Mouse (Mus musculus) adrenal gland, postnatal 25 days (tissue): Measurements from ENCODE around the gene Degs2. TPM values are rescaled to one million over a fixed set of nuclear protein-coding genes. Genes with fewer than 3 reads are reported as not detected.

Experiments used
- DNase-seq: peaks from one replicate; pipeline ENCODE4 v3.0.0; 2021; ENCODE audit warnings: mixed read lengths
- microRNA-seq, 2 experiments: library from miRNA; unstranded; fragments of <30 nt; microRNA quantifications; one replicate each; pipeline ENCODE4 v1.2.0; 2021
- total RNA-seq: library from RNA; stranded (reverse); gene quantifications from 2 replicates; pipeline ENCODE4 v1.2.3, GENCODE M21; 2021

The Degs2 gene
- total RNA-seq, 1 experiment from 2014 or later, result not detected

DNA sequence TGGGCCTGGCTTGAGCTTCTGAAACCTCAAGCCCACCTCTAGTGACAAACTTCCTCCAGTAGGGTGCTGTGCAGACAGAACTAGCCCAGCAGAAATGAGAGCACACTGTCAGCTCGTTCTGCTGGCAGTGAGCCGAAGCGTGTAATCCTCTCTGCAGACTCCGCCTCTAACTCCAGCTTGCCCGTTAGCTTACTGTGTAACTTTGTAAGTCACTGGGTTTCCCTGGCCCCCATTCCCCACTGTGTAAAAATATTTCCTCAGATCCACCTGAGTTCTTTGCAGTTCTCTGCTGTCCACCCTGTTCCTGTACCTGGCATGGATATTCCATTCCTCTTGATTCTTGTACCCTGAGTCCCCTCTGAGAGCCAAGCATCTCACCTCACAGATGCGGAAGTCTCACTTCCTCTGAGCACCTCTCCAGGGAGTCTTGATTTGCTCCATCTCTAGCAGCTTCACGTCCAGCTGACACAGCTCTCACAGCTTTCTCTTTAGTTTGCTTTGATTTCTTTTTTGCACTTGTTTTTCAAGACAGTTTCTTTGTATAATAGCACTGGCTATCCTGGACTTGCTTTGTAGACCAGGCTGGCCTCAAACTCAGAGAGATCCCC, 51.0 kb downstream of the Degs2 start:
- peak; percentile 16 for DNase-seq

DNA sequence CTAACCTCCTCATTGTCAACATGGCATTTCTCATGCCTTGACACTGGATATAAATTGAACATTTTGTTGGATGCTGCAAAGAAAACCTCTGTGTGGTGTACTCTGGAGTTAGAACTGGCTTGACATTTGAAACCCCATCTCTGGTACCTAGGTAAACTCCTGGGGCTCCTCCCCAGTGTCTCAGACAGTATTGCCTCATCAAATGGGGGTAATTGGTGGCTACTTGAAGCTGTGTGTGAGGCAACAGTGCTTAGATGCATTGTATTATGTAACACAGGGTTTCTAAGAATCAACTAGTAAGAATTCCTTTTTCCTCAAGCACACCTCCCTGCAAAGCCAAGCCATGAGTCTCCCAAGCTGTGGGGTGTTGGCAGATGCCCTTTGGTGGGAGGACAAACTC, 54.3 kb downstream of the Degs2 start:
- no peak for DNase-seq

DNA sequence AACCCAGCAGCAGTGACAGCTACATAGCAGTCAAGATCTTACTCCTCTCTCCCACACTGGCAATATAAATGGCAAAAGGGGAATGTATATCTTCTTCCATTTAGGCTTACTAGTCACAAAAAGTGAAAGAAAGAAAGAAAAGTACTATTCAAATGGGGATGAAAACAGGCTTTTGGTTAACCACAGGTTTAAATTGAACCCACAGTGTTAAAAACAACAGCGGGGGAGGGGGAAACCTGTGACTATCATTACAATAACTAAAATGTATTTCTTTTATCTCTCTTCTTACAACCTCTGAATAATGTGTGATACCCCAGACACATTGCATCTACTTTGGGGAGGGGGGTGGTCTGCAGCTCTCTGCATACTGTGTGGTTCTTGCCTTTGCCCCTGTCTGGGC, 55.9 kb downstream of the Degs2 start:
- DNase-seq, result no peak

DNA sequence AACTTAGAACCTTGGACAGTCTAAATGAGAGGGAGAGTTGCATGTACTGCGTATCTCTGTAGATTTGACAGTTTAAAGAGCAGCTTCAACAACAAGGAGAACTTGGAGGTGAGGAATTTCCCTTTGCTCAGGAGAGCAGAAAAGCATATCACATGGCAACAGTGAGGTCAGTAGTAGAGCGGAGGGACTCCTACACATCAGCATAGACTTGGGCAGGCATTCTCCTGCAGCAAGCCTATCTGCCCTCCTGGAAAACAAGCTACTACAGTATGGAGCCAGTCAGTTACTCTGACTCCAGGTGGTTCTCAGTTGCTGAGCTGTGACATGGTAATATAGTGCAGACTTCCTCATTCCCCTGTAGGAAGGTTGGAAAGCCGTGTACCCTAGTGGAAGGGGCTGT, 60.1 kb downstream of the Degs2 start:
- no peak for DNase-seq

DNA sequence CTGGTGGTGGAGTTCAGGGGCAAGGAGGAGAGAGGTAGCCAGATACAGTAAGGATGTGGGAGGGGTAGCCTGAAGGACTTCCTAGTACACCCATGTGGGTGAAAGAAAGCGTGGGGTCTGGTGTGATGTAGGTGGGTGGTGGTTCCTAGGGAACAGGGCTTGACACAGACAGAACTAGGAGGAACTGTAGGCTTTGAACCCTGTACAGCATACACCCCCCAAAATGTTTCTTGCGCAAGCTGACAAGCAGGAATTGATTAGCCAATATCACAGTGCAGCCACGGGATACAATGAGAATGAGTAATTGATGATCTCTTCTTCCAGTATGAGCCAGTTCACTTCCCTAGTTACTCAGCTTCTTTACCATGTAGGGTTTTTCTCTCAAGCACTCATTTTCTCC, 63.0 kb downstream of the Degs2 start:
- no peak for DNase-seq

DNA sequence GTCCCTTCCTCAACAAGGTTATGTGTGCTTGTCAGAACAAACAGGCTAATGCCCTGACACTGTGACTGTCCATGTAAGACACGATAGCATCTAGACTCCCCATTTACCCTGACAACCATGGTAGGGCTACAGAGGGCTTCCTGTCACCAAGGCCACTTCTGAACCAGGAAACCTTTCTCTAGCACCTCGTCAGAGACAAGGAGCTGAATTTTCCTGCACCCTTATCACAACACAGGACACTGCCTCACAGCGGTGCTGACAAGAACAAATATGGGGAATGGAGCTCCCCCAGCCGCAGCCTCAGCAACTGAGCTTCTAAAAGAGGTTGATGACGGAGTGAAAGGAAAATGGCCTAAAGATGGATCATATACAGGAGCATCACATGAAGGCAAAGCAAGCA, 64.7 kb downstream of the Degs2 start:
- DNase-seq, result no peak

DNA sequence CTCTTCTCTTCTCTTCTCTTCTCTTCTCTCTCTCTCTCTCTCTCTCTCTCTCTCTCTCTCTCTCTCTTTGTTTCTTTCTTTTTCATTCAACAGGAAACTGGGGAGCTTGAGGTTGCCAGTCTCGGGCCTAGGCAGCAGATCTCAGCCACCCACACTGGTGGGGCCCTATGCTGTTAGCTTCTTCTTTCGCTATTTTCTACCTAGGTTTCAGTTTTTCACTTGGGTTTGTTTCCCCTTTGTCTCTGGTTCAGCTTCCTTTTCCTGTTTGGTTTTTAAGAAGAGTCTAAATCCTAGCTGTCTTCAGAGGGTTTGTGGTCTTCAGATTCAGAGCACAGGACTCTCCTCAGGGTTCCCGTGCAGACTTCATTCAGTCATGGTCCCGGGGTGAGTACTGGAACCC, 66.6 kb downstream of the Degs2 start:
- no peak for DNase-seq

DNA sequence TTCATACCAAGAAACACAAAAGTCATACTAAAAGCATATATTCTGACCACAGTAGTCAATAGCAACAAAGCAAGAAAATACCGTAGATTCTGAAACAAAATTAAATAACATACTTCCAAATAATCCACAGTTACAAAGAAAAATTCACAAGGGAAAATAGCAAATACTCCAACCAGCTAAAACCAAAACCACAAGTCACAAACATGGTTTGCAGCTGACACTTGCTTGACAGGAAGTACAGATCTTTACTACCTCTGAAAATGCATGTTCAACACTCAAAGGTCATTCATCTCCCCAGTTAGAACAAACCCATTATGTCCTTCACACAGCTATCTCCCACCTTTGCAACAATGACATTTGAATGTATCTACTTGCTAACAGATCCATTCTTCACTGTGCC, 68.1 kb downstream of the Degs2 start:
- DNase-seq, result no peak

DNA sequence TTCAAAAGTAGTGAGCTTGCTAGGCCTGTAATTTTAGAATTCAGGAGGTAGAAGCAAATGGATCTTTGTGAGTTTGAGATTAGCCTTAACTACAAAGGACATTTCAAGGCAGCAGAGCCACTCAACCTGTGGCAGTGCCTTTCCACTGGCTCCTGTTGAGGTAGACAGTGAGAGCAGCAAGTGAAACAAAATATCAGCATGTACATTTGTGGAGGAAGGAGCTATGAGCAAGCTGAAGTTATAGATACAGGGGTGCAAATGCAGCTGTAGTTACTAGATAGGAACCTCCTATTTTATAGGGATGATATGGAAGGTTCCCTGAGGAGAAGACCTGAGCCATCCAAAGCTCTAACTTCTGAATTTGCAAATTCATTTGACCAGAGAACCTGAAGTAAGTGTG, 69.6 kb downstream of the Degs2 start:
- no peak for DNase-seq

DNA sequence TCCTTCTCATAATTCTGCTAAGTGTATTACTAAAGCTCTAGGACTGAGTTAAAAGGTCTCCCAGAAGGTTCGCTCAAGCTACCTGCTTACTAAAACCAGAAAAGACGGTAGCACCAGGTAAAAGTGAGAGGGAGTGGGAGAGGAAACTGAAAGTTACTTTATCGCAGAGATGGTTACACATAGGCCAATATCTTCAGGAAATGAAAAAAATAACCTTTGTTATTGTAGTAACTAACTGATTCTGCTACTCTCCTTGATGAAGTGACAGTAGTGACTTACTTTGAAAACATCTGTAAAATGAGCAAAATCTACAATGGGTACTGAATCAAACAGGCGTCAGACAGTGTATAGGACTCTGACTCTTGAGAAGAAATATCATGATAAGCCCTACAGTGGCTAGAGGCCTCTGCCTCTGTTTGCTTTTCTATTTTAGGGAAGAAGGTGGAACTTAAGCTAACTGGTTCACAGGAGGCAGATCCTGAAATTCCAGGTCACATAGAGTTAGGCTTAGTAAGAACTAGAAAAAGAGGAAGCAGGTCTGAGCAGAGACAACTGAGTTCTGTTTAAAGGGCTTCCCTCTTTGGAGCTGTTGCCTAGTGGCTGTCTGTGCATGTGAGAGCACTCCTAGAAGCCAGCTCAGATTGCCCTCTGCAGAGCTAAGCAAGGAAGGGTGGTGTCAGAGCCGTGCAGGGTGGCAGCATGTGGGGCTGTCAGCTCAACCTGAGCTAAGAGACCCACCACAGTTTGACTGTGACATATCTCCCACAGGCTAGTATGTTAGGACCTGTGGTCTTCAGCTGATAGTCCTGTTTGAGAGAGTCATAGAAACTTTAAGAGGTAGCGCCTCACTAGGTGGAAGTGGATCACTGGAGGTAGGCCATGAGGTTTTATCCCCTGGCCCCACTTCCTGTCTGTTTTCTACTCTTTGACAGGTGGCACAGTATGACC, 71.1 kb downstream of the Degs2 start:
- no peak for DNase-seq

DNA sequence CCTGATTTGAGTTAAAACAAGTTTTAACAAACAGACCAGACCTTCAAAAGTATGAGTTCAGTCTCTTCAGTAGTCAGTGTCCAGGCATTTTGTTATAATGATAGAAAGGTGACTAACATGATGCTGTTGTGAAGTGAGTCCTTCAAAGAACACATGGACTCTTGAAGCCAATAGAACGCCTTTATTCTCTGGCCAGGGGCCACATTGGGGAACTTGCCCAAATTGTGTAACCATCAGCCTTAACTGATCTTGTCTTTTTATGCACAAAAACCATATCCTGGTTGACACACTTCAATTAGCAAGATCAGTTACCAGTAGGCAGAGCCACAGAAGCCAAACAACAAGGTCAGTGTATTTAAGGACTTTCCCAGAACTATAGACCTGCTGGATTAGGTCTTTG, 72.6 kb downstream of the Degs2 start:
- DNase-seq, result no peak

Small RNA genes within 50 kb of the gene (microRNA-seq; reads per million reads assigned to microRNA genes)
- gene Gm23872 (0 reads per million in 2 experiments), gene Mir342 (938 to 989 reads per million in 2 experiments)

Other genes with a start within 250 kb of the Degs2 start
- gene Evl, start 147.6 kb downstream of the Degs2 start, total RNA-seq, result 49.6 and 55.2 TPM in 2 replicates
- 77.9 and 100 TPM in 2 replicates for gene Yy1, start 90.7 kb upstream of the Degs2 start, total RNA-seq
- gene Slc25a29, start 133.6 kb upstream of the Degs2 start, total RNA-seq, result 20.7 and 25.5 TPM in 2 replicates
- 16.1 and 21.0 TPM in 2 replicates for gene Slc25a47, start 133.7 kb upstream of the Degs2 start, total RNA-seq
- gene Wdr25, start 191.3 kb upstream of the Degs2 start, total RNA-seq, result 7.9 and 8.4 TPM in 2 replicates
- 54.6 and 64.0 TPM in 2 replicates for gene Wars, start 191.9 kb upstream of the Degs2 start, total RNA-seq